Mouse (Mus musculus) midbrain, embryonic 10.5 days (tissue): Measurements from ENCODE around the gene Hspb3. TPM values are rescaled to one million over a fixed set of nuclear protein-coding genes. Genes with fewer than 3 reads are reported as not detected.

Source experiments
- DNase-seq: peaks from one replicate; pipeline ENCODE4 v3.0.0-alpha.2; 2017; ENCODE audit warnings: low spot score
- H3K27ac ChIP-seq: fragments of 300-500 bp; sonication (generic); replicated peaks from 2 replicates; pipeline ENCODE4 v1.5.1; 2016; ENCODE audit warnings: mild to moderate bottlenecking
- H3K27me3 ChIP-seq: fragments of 300-500 bp; sonication (generic); 2 replicates; pipeline ENCODE4 v1.6.1; 2016; ENCODE audit warnings: low read depth, mild to moderate bottlenecking; ENCODE audit not compliant: poor library complexity, severe bottlenecking
- H3K36me3 ChIP-seq: fragments of 300-500 bp; sonication (generic); 2 replicates; pipeline ENCODE4 v1.6.1; 2016; ENCODE audit warnings: mild to moderate bottlenecking, moderate library complexity
- H3K4me1 ChIP-seq: fragments of 300-500 bp; sonication (generic); 2 replicates; pipeline ENCODE4 v1.6.1; 2016
- H3K4me3 ChIP-seq: fragments of 300-500 bp; sonication (generic); 2 replicates; pipeline ENCODE4 v1.5.1; 2016; ENCODE audit warnings: mild to moderate bottlenecking, moderate library complexity
- H3K9me3 ChIP-seq: fragments of 300-500 bp; sonication (generic); replicated peaks from 2 replicates; pipeline ENCODE4 v1.6.1; 2016; ENCODE audit warnings: mild to moderate bottlenecking
- WGBS: fragments of 180-500 bp; shearing (Covaris S2); methylation state at CpG from one replicate; pipeline ENCODE4 v1.1.7; 2016; 5-methylcytosine and 5-hydroxymethylcytosine counted together
- polyA plus RNA-seq: library from polyadenylated mRNA; unstranded; fragments of >200 nt; fragmentation: Nextera tagmentation; extraction: Ambion mirVana; gene quantifications from 2 replicates; pipeline ENCODE4 v1.2.1, GENCODE M21; 2016

Hspb3 gene
- polyA plus RNA-seq, 1 experiment from 2014 or later: not detected

DNA sequence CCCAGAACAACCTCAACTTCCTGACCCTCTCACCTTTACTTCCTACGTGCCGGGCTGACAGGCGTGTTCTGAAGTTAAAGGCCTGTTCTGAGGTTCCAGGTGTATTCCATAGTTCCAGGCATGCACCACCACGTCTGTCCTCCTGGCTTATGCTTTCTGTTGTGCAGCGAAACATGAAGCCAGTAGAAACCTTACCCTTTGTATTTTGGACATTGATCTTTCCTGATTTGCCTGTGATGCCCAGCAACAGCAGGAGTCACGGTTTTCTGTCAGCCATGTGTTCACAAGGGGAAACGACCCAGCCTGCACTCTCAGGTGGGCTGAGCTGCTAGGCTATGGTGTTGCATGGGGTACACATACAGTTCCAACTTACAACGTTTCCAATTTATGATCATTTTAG, 35.9 kb downstream of the Hspb3 start:
- DNase-seq: no peak
- Histone ChIP-seq H3K4me1 (no peaks in the 10 kb centered on the region), H3K27ac (no peak overlapping the region), H3K4me3 (no peak overlapping the region), H3K36me3 (no peaks in the 10 kb centered on the region), H3K9me3 (no peaks in the 10 kb centered on the region), H3K27me3 (no peaks in the 10 kb centered on the region)
- 84% methylated on average over 8 of the region's 8 CpGs for WGBS

GRCm38 (mm10) chr13:113622865-113623255, 40.6 kb downstream of the Hspb3 start:
- no peaks in the 10 kb centered on the region for H3K27me3 ChIP-seq
- H3K4me1 ChIP-seq: peaks cover 7% of the 10 kb centered on the region
- WGBS: 77% methylated on average over 8 of the region's 8 CpGs
- no peaks in the 10 kb centered on the region for H3K36me3 ChIP-seq
- no peak overlapping the region for H3K27ac ChIP-seq
- no peaks in the 10 kb centered on the region for H3K9me3 ChIP-seq
- DNase-seq: no peak
- no peak overlapping the region for H3K4me3 ChIP-seq

- DNase-seq: no peak
- no peaks in the 10 kb centered on the region for H3K27me3 ChIP-seq
- no peaks in the 10 kb centered on the region for H3K9me3 ChIP-seq
- WGBS: 56% methylated on average over 11 of the region's 11 CpGs
- H3K27ac ChIP-seq: 0 out of 2 replicates have a peak overlapping the region, but pooled peaks have one; percentile 0
- no peaks in the 10 kb centered on the region for H3K36me3 ChIP-seq
- peaks cover 12% of the 10 kb centered on the region for H3K4me1 ChIP-seq
- H3K4me3 ChIP-seq: no peak overlapping the region
Measured at GRCm38 (mm10) chr13:113622122-113622864, 41.2 kb downstream of the Hspb3 start.

DNA sequence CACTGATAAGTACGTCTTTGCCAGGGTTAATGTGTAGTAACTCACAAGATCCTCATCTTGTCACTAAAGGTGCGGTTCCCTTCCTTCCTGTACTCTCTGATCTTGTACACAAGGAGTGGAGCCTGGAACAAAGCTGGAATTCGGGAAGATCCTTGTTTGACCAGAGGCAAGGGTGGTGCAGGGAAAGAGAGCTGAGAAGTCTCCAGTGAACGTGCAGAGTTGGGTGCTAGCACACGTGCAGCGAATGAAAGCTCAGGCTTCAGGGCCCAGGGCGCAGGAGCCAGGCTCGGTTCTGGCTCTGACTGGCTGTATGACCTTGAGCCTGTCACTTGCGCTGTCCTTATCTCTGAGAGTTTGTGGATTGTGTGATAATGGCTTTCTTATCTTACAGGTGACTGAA, 44.5 kb downstream of the Hspb3 start:
- H3K4me3 ChIP-seq: no peak overlapping the region
- no peak for DNase-seq
- H3K4me1 ChIP-seq: peaks cover 45% of the 10 kb centered on the region
- WGBS: 73% methylated on average over 9 of the region's 9 CpGs
- no peaks in the 10 kb centered on the region for H3K9me3 ChIP-seq
- H3K36me3 ChIP-seq: 0 out of 2 replicates have a peak, but pooled peaks cover 6% of the 10 kb centered on the region
- no peak overlapping the region for H3K27ac ChIP-seq
- H3K27me3 ChIP-seq: no peaks in the 10 kb centered on the region

DNA sequence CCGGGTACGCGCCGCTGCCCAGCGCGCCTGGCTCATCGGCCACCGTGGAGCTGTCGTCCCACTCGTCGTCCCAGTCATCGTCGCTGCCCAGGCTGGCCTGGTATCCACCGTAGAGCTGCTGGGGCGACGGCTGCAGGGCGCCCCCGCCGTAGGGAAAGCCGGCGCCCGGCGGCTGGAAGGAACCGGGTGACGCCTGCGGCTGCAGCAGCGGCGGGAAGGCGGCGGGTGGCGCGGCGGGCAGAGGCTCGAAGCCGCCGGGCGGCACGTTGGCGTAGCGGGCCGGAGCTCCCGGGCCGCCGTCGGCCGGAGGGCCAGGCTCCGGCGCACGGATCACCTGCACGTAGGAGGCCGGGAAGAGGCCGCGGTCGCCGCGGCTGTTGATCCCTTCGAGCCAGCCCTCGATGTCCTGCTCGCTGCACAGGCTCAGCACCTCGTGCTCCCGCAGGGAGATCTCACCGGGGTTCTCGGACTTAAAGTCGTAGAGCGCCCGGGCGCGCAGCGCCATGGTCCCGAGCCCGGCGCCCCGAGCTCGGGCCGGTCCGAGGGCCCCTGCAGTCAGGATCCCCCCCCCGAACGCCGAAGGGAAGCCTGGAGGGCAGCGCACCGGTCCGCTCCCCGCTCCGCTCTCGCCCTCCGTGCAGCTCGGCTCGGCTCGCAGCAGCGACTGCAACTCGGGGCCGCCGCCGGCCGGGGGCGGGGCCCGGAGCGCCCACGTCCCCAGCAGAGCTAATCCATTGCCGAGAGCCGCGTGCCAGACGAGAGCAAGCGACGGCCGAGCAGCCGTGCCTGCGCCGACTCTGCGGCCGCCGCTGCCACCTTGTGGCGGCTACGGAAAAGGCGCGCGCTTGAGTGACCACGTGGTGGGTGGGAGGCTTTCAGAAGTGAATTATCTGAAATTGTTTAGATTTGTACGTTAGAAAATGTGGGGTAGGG, 45.3 kb downstream of the Hspb3 start, which contains the start of gene Snx18:
TSS of gene Snx18 (minus strand) at position 674 of the 933 bp plus-strand sequence.
- WGBS: under 1% methylated on average over 109 of the region's 119 CpGs
- no peaks in the 10 kb centered on the region for H3K9me3 ChIP-seq
- peak within 1 kb of the TSS; percentile 79 for H3K4me3 ChIP-seq
- H3K4me1 ChIP-seq: peaks cover 54% of the 10 kb centered on the region
- H3K27ac ChIP-seq: peak within 1 kb of the TSS; percentile 95
- H3K36me3 ChIP-seq: 0 out of 2 replicates have a peak, but pooled peaks cover 6% of the 10 kb centered on the region
- H3K27me3 ChIP-seq: no peaks in the 10 kb centered on the region
- DNase-seq: peak; percentile 92

GRCm38 (mm10) chr13:113617338-113617890, 46.1 kb downstream of the Hspb3 start:
- Histone ChIP-seq H3K27ac (peak overlapping the region; percentile 95), H3K27me3 (no peaks in the 10 kb centered on the region), H3K36me3 (peaks cover 14% of the 10 kb centered on the region), H3K4me1 (peaks cover 61% of the 10 kb centered on the region), H3K4me3 (peak overlapping the region; percentile 79), H3K9me3 (no peaks in the 10 kb centered on the region)
- 14% methylated on average over 49 of the region's 49 CpGs for WGBS
- DNase-seq: no peak

GRCm38 (mm10) chr13:113616751-113617337, 46.6 kb downstream of the Hspb3 start:
- Histone ChIP-seq H3K4me1 (peaks cover 63% of the 10 kb centered on the region), H3K9me3 (no peaks in the 10 kb centered on the region), H3K4me3 (peak overlapping the region; percentile 79), H3K27ac (peak overlapping the region; percentile 95), H3K36me3 (peaks cover 19% of the 10 kb centered on the region), H3K27me3 (no peaks in the 10 kb centered on the region)
- DNase-seq: peak; percentile 33
- 69% methylated on average over 24 of the region's 24 CpGs for WGBS

GRCm38 (mm10) chr13:113615971-113616671, 47.4 kb downstream of the Hspb3 start:
- WGBS: 15% methylated on average over 8 of the region's 8 CpGs
- H3K9me3 ChIP-seq: no peaks in the 10 kb centered on the region
- H3K36me3 ChIP-seq: peaks cover 23% of the 10 kb centered on the region
- H3K4me3 ChIP-seq: peak overlapping the region; percentile 79
- peaks cover 70% of the 10 kb centered on the region for H3K4me1 ChIP-seq
- DNase-seq: no peak
- H3K27me3 ChIP-seq: no peaks in the 10 kb centered on the region
- H3K27ac ChIP-seq: peak overlapping the region; percentile 75

DNA sequence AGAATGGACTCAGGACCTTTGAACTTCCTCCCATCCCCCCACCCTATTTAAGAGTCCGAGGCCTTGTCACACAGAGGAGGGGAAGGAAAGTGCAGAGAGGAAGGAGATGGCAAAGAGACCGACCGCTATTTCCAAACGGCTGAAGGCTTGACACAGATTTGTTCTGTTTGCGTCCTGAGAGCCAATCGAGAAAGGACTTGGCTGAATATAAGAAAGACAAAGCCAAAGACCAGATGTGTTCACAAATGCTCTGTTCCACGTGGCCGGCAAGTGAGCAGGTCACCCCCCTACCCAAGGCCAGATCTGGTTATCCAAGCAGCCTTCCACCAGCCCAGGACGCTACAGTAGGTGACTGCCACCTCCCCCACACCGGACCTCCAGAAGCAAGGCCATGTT, 47.9 kb downstream of the Hspb3 start:
- peak; percentile 45 for DNase-seq
- peak overlapping the region; percentile 75 for H3K27ac ChIP-seq

DNA sequence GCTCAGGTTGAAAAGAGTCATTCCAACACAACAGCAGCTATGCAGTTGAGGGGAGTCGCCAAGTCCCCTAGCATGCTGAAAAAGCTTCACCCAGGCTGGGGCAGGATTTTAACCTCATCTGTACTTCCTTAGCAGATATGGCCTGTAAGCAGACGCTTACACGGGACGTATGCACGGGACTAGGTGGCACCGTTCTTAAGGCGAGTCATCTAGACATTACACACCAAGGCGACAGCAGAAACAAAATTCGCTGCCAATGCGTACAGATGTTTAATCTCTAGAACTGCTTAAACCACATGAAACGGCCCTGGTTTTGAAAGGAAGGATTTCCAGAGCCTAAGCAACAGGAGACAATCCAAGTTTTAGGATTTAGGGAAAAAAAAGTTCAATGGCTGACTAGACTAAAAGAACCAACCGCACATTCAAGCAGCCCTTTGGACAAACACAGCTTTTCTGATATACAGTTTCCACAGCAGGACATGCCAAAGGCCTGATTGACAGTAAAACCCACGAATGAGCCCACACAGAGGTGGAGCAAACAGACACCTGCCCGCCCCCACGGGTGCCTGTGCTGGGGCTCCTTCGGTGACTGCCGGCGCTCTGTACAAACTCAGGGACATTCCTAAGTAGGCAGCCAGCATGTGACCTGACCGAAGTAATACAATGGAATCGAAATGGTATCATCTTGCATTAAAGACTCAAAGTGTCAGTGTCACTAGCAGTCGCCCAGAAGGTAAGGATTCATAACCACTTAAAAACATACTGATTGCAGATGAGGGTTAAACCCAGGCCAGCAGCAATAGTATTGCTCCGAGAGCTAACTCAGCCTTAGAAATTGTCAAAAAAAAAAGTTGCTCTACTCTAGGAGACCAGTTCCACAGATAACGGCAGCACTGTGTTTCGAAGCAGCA, 48.6 kb downstream of the Hspb3 start:
- Histone ChIP-seq H3K36me3 (peaks cover 28% of the 10 kb centered on the region), H3K4me1 (peaks cover 82% of the 10 kb centered on the region), H3K27me3 (no peaks in the 10 kb centered on the region), H3K4me3 (peak overlapping the region; percentile 79), H3K9me3 (no peaks in the 10 kb centered on the region), H3K27ac (peak overlapping the region; percentile 75)
- WGBS: 18% methylated on average over 24 of the region's 24 CpGs
- peak; percentile 68 for DNase-seq

More for the DNA sequence above, 47.9 kb downstream of the Hspb3 start:
- Histone ChIP-seq H3K9me3 (no peaks in the 10 kb centered on the region), H3K27me3 (no peaks in the 10 kb centered on the region), H3K36me3 (peaks cover 26% of the 10 kb centered on the region), H3K4me1 (peaks cover 75% of the 10 kb centered on the region), H3K4me3 (peak overlapping the region; percentile 79)
- 2% methylated on average over 10 of the region's 10 CpGs for WGBS

DNA sequence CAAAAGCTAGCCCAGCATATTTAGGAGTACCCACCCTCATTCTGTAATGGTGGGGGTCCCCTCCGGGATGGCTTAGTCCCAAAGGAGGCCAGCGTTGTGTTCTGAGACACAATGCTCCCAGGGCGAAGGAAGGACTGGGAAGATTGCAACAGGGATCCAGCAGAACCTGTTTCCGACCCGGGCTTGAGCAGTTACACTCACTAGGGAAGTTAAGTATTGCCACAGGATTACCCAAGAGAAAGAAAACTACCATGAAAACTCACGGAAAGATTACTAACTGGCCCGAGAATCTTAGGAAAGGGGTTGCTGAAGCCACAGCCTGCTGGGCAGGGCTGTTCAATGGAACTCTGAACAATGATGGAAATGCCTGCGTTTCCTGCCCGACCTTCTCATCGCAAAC, 49.6 kb downstream of the Hspb3 start:
- H3K4me3 ChIP-seq: peak overlapping the region; percentile 79
- WGBS: 38% methylated on average over 10 of the region's 10 CpGs
- DNase-seq: no peak
- no peaks in the 10 kb centered on the region for H3K9me3 ChIP-seq
- H3K27ac ChIP-seq: peak overlapping the region; percentile 50; the same call in 1 of the 2 replicates
- peaks cover 33% of the 10 kb centered on the region for H3K36me3 ChIP-seq
- H3K27me3 ChIP-seq: no peaks in the 10 kb centered on the region
- H3K4me1 ChIP-seq: peaks cover 85% of the 10 kb centered on the region
